Mouse (Mus musculus) kidney, adult 2 months (tissue): ENCODE data around the gene Klhl3. TPM values are rescaled to one million over a fixed set of nuclear protein-coding genes. Genes with fewer than 3 reads are reported as not detected.

Experiments used
- DNase-seq: peaks from one replicate; pipeline ENCODE4 v3.0.0; 2021
- H3K27ac ChIP-seq: fragments of 200-500 bp; 2 replicates; pipeline ENCODE4 v1.5.1; 2012; ENCODE audit warnings: low read depth, low read length, control low read depth, inconsistent platforms; ENCODE audit not compliant: insufficient read depth
- H3K27me3 ChIP-seq: fragments of 200-500 bp; replicated peaks from 2 replicates; pipeline ENCODE4 v1.6.1; 2012; ENCODE audit warnings: mild to moderate bottlenecking, moderate library complexity, low read length, inconsistent platforms; ENCODE audit not compliant: control insufficient read depth, insufficient read depth
- H3K36me3 ChIP-seq: fragments of 200-500 bp; 2 replicates; pipeline ENCODE4 v1.6.1; 2012; ENCODE audit warnings: mild to moderate bottlenecking, moderate library complexity, low read length, inconsistent platforms; ENCODE audit not compliant: control insufficient read depth, insufficient read depth
- H3K4me1 ChIP-seq: fragments of 200-500 bp; 2 replicates; pipeline ENCODE4 v1.6.1; 2011; ENCODE audit warnings: low read length; ENCODE audit not compliant: control insufficient read depth, insufficient read depth
- H3K4me3 ChIP-seq: fragments of 200-500 bp; 2 replicates; pipeline ENCODE4 v1.5.1; 2011; ENCODE audit warnings: mild to moderate bottlenecking, low read depth, low read length, control low read depth; ENCODE audit not compliant: insufficient read depth
- CTCF ChIP-seq: fragments of 200-500 bp; conservative IDR thresholded peaks from 2 replicates; pipeline ENCODE4 v1.5.1; 2011; ENCODE audit warnings: low read depth, mild to moderate bottlenecking, control low read depth, low read length, moderate library complexity, mixed read lengths; ENCODE audit not compliant: insufficient read depth, insufficient read length
- POLR2A ChIP-seq: fragments of 200-500 bp; IDR thresholded peaks from one replicate; pipeline ENCODE4 v1.6.1; 2011; ENCODE audit warnings: low read depth, low read length, control low read depth
- WGBS: fragments of 180-500 bp; shearing (Covaris S2); methylation state at CpG from one replicate; pipeline ENCODE4 v1.1.7; 2018; 5-methylcytosine and 5-hydroxymethylcytosine counted together
- polyA plus RNA-seq: library from polyadenylated mRNA; depleted of rRNA; stranded (reverse); fragments of >200 nt; gene quantifications from 2 replicates; pipeline ENCODE4 v1.2.3, GENCODE M21; 2012

Klhl3 gene
- polyA plus RNA-seq, 1 experiment = 26.3 TPM

GRCm38 (mm10) chr13:58023726-58024453 is 89.5 kb downstream of the Klhl3 start:
- no peak overlapping the region for H3K4me3 ChIP-seq
- H3K36me3 ChIP-seq = no peaks in the 10 kb centered on the region
- DNase-seq = no peak
- no peaks in the 10 kb centered on the region for H3K4me1 ChIP-seq
- no peak for TF ChIP-seq CTCF
- TF ChIP-seq POLR2A = no peak
- H3K27me3 ChIP-seq = no peaks in the 10 kb centered on the region
- H3K27ac ChIP-seq = no peak overlapping the region
- WGBS = 69% methylated on average over 8 of the region's 8 CpGs

GRCm38 (mm10) chr13:58023001-58023560 is 90.3 kb downstream of the Klhl3 start:
- H3K4me1 ChIP-seq = no peaks in the 10 kb centered on the region
- WGBS = 85% methylated on average over 9 of the region's 9 CpGs

GRCm38 (mm10) chr13:58020428-58020827 is 93.0 kb downstream of the Klhl3 start:
- DNase-seq = no peak
- Histone ChIP-seq H3K36me3 (no peaks in the 10 kb centered on the region), H3K4me3 (no peak overlapping the region), H3K27ac (no peak overlapping the region), H3K4me1 (no peaks in the 10 kb centered on the region), H3K27me3 (no peaks in the 10 kb centered on the region)
- no peak for TF ChIP-seq CTCF
- WGBS = 86% methylated on average over 10 of the region's 10 CpGs

More at GRCm38 (mm10) chr13:58023001-58023560, 90.3 kb downstream of the Klhl3 start:
- no peak overlapping the region for H3K27ac ChIP-seq
- no peaks in the 10 kb centered on the region for H3K27me3 ChIP-seq
- H3K36me3 ChIP-seq = no peaks in the 10 kb centered on the region
- H3K4me3 ChIP-seq = no peak overlapping the region
- TF ChIP-seq CTCF = no peak
- no peak for TF ChIP-seq POLR2A
- DNase-seq = no peak

GRCm38 (mm10) chr13:58017298-58017697 is 96.1 kb downstream of the Klhl3 start:
- TF ChIP-seq POLR2A (no peak), CTCF (0 out of 2 replicates have a peak, but pooled peaks have one; percentile 11)
- Histone ChIP-seq H3K36me3 (no peaks in the 10 kb centered on the region), H3K27ac (no peak overlapping the region), H3K27me3 (no peaks in the 10 kb centered on the region), H3K4me1 (no peaks in the 10 kb centered on the region), H3K4me3 (no peak overlapping the region)
- WGBS = 80% methylated on average over 6 of the region's 6 CpGs
- no peak for DNase-seq

GRCm38 (mm10) chr13:58012067-58012925 is 101.1 kb downstream of the Klhl3 start:
- no peak overlapping the region for H3K4me3 ChIP-seq
- no peaks in the 10 kb centered on the region for H3K27me3 ChIP-seq
- no peak overlapping the region for H3K27ac ChIP-seq
- no peak for TF ChIP-seq POLR2A
- TF ChIP-seq CTCF = peak; percentile 82
- peak; percentile 70 for DNase-seq
- WGBS = 63% methylated on average over 14 of the region's 14 CpGs
- no peaks in the 10 kb centered on the region for H3K36me3 ChIP-seq
- no peaks in the 10 kb centered on the region for H3K4me1 ChIP-seq

- no peak overlapping the region for H3K4me3 ChIP-seq
- no peak for DNase-seq
- no peak overlapping the region for H3K27ac ChIP-seq
- no peaks in the 10 kb centered on the region for H3K27me3 ChIP-seq
- TF ChIP-seq CTCF = no peak
- TF ChIP-seq POLR2A = no peak
- 76% methylated on average over 2 of the region's 2 CpGs for WGBS
- H3K4me1 ChIP-seq = no peaks in the 10 kb centered on the region
- no peaks in the 10 kb centered on the region for H3K36me3 ChIP-seq
Observed at GRCm38 (mm10) chr13:58011526-58011925, 101.9 kb downstream of the Klhl3 start.

- H3K36me3 ChIP-seq = no peaks in the 10 kb centered on the region
- TF ChIP-seq CTCF = no peak
- no peak for TF ChIP-seq POLR2A
- H3K4me1 ChIP-seq = no peaks in the 10 kb centered on the region
- H3K27me3 ChIP-seq = no peaks in the 10 kb centered on the region
- no peak overlapping the region for H3K4me3 ChIP-seq
- WGBS = 82% methylated on average over 7 of the region's 7 CpGs
- H3K27ac ChIP-seq = no peak overlapping the region
- DNase-seq = no peak
Observed at GRCm38 (mm10) chr13:58010416-58010815, 103.0 kb downstream of the Klhl3 start.
